Mouse (Mus musculus) fibroblast of lung, adult 2 months (primary cell): ENCODE data around the gene Med13l.

ENCODE experiments used
- DNase-seq: peaks from one replicate; pipeline ENCODE4 v3.0.0-alpha.2; 2011; ENCODE audit warnings: low read depth

Gene Med13l

GRCm38 (mm10) chr5:118658256-118658837, 97.9 kb downstream of the Med13l start:
- no peak for DNase-seq

- DNase-seq: peak; percentile 41
Observed at GRCm38 (mm10) chr5:118659713-118660112, 99.2 kb downstream of the Med13l start.

- no peak for DNase-seq
Observed at GRCm38 (mm10) chr5:118661751-118662150, 101.3 kb downstream of the Med13l start.

GRCm38 (mm10) chr5:118663999-118664398, 103.5 kb downstream of the Med13l start:
- peak; percentile 74 for DNase-seq

- no peak for DNase-seq
Observed at GRCm38 (mm10) chr5:118665023-118665422, 104.5 kb downstream of the Med13l start.

GRCm38 (mm10) chr5:118666437-118667207, 106.1 kb downstream of the Med13l start:
- DNase-seq: no peak

- no peak for DNase-seq
Observed at GRCm38 (mm10) chr5:118667863-118668262, 107.4 kb downstream of the Med13l start.

GRCm38 (mm10) chr5:118668931-118669330, 108.5 kb downstream of the Med13l start:
- no peak for DNase-seq

- no peak for DNase-seq
Observed at GRCm38 (mm10) chr5:118672111-118672510, 111.6 kb downstream of the Med13l start.

- DNase-seq: no peak
Observed at GRCm38 (mm10) chr5:118673859-118674258, 113.4 kb downstream of the Med13l start.

- no peak for DNase-seq
Observed at GRCm38 (mm10) chr5:118674321-118674720, 113.8 kb downstream of the Med13l start.

- no peak for DNase-seq
Observed at GRCm38 (mm10) chr5:118675697-118676096, 115.2 kb downstream of the Med13l start.

- DNase-seq: no peak
Observed at GRCm38 (mm10) chr5:118676151-118676918, 115.9 kb downstream of the Med13l start.

GRCm38 (mm10) chr5:118679283-118679835, 118.9 kb downstream of the Med13l start:
- no peak for DNase-seq

GRCm38 (mm10) chr5:118680853-118681252, 120.4 kb downstream of the Med13l start:
- DNase-seq: no peak

GRCm38 (mm10) chr5:118682007-118682406, 121.5 kb downstream of the Med13l start:
- DNase-seq: no peak

GRCm38 (mm10) chr5:118685145-118685544, 124.7 kb downstream of the Med13l start:
- DNase-seq: no peak

GRCm38 (mm10) chr5:118686021-118686420, 125.5 kb downstream of the Med13l start:
- no peak for DNase-seq

- DNase-seq: no peak
Observed at GRCm38 (mm10) chr5:118688886-118689835, 128.7 kb downstream of the Med13l start.

GRCm38 (mm10) chr5:118691025-118691709, 130.7 kb downstream of the Med13l start:
- DNase-seq: no peak

GRCm38 (mm10) chr5:118691710-118692040, 131.2 kb downstream of the Med13l start:
- DNase-seq: no peak
